Mouse (Mus musculus) kidney, postnatal 36 days (tissue): ENCODE data around the gene Abtb1.

Experiments used
- DNase-seq, 2 experiments: peaks; one replicate each; pipeline ENCODE4 v3.0.0; 2021 to 2022; ENCODE audit warnings: mixed read lengths in 2 of 2

The Abtb1 gene

GRCm38 (mm10) chr6:88854509-88854908 lies 12.7 kb upstream of the Abtb1 start:
- DNase-seq = no peak

- DNase-seq = no peak
Measured at GRCm38 (mm10) chr6:88850034-88850433, 8.2 kb upstream of the Abtb1 start.

DNA sequence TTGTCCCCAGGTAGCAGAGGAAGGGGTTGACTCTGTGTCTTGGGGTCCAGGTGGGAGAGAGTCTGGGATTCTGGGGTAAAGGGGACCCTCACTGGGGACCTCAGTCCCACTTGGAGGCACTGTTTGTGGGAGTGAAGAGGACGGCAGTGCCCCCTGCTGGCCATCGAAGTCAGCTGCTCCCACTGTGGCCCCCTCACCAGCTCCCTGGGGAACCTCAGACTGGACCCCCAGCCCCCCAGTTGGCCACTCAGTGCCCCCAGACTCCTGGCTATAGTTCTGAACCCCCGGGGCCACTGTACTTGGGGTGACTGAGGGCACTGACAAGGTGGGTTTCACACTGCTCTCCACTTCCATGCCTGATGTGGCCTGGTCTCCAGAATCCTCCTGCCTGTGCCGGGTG lies 7.5 kb upstream of the Abtb1 start:
- DNase-seq = peak in 1 of 2 experiments; percentile 68

DNA sequence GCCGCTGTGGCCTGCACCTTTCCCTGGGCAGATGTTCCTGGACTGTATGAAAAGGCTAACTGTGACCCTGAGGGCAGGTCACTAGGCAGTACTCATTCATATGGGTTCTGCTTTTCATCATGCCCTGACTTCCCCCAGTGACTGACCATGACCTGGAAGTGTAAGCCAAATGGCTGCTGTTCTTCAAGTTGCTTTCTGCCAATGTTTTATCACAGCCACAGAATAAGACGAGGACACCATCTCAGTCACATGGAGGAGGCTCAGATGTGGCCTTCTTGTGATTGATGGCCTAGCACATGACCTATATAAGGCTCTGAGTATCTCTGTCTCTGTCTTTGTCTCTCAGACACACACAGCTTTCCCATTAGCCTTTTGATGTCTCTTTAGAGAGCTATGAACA lies 5.8 kb upstream of the Abtb1 start:
- DNase-seq = no peak

GRCm38 (mm10) chr6:88844901-88845565 lies 3.2 kb upstream of the Abtb1 start:
- DNase-seq = no peak

GRCm38 (mm10) chr6:88843781-88844725 lies 2.3 kb upstream of the Abtb1 start:
- DNase-seq = no peak

DNA sequence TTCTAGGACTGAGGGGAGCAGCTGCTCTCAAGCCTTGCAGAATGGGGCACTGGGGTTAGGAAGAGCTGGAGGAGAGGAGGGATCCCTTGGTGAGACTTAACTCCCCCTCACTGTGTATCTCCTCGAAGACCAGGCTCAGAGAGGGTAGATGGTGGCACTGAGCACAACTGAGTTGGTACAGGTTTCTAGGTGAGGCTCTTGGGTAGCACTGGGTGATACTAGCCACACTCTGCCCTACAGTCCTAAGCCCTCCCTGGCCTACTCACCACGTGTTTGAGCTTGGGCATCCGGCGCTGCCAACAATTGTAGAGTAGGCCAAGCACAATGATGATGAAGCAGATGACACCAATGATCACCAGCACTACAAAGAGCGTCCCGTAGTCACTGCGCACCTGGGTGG lies 1.5 kb upstream of the Abtb1 start:
- DNase-seq = no peak

- DNase-seq = peak in 1 of 2 experiments; percentile 25
Measured at GRCm38 (mm10) chr6:88842731-88843151, 957 bp upstream of the Abtb1 start.

GRCm38 (mm10) chr6:88841514-88841780 lies 337 bp downstream of the Abtb1 start:
- DNase-seq = no peak

- no peak for DNase-seq
Measured at GRCm38 (mm10) chr6:88840791-88841513, 832 bp downstream of the Abtb1 start.

- no peak for DNase-seq
Measured at GRCm38 (mm10) chr6:88840211-88840610, 1.6 kb downstream of the Abtb1 start.

GRCm38 (mm10) chr6:88839135-88839970 lies 2.4 kb downstream of the Abtb1 start:
- no peak for DNase-seq

DNA sequence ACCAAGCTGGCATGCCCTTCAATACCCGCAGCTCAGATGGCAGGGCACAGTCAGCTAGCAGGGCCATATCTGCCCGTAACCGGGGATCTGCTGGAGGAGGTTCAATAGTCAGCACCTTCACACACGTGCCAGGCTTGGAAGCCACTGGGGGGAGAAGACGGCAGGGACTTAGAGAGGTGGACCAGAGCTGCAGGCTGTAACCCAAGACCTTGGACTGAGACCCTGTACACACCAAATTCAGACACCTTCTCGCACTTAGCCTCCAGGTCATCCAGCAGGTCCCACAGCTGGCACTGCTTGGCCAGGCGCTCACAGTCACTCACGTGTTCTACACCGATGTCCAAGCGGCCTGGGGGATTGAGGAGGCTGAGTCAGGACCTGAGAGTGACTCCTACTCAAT lies 3.2 kb downstream of the Abtb1 start:
- DNase-seq = no peak

DNA sequence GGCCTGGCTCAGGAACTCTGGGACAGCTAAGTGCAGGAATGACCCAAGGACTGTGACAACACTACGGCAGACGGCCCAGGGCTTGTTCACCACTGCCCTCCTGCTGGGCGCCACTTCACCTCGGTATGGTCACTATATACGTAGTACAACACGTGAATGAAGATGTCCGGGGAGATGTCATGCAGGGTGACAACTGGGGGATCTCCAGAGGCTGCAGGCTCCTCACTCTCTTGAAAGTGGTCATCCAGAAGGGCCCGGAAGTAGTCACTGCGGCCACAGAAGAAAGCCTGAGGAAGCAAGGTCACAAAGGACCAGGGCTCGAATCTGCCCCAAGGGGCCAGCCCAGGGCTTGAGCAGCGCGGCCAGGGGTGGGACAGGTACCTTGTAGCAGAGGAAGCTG lies 3.8 kb downstream of the Abtb1 start:
- no peak for DNase-seq

GRCm38 (mm10) chr6:88836178-88836819 lies 5.5 kb downstream of the Abtb1 start:
- DNase-seq = no peak

DNA sequence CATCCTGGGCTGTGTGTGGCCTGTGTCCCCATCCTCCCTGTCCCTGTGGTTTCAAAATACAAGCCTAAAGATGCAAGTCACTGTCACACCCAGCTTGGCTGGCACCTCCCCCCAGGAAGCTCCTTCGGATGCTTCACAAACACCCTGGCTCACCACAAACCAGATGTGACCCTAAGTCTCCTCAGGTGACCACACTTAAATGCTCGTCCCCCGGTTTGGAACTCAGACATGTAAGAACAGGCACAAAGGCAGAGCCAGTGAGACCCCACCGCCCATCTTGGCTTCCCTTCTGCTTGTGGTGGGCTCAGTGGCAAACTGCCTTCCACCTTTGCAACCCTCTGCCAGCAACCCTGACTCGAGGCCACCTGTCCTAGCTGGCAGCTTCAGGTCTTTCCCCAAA lies 6.7 kb downstream of the Abtb1 start:
- no peak for DNase-seq

DNA sequence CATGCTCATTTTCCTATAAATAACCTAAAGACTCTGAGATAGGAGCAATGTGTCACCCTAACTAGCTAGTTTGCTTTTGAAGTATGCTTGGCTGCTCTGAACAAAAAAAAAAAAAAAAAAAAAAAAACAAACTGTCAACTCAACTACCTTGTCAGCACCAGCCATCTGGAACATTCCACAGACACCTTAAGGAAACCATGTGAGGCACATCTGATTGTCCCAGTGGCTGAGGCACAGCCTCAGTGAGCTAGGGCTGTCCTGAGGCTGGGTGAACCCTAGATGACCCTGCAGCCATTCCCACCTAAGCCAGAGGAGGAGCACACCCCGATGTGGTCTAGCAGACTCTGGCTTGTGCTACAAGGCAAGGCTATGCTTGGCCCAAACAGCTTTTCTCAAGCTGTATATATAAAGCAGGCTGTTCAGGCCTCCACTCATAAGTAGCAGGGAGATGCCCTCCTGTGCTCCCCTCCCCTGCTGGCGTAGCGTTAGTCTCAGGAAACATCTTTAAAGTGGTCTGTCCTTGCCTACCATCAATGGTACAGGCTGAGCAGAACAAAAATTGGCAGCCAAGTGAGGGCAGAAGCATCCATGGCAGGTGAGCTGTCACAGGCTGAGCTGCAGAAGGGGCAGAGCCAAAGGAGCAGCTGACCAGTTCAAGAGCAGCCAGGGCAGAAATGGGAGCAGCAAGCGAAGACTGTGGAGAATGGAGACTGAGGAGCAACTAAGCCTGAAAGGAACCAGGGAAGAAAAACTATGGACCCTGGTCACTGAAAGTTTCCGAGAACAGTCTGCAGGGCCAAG lies 8.2 kb downstream of the Abtb1 start:
- peak in 1 of 2 experiments; percentile 32 for DNase-seq

- DNase-seq = no peak
Measured at GRCm38 (mm10) chr6:88832663-88833062, 9.1 kb downstream of the Abtb1 start.

- peak; percentile 58 to 81 for DNase-seq
Measured at GRCm38 (mm10) chr6:88831456-88831855, 10.3 kb downstream of the Abtb1 start.

- DNase-seq = peak; percentile 38 to 51
Measured at GRCm38 (mm10) chr6:88830112-88830702, 11.6 kb downstream of the Abtb1 start.

DNA sequence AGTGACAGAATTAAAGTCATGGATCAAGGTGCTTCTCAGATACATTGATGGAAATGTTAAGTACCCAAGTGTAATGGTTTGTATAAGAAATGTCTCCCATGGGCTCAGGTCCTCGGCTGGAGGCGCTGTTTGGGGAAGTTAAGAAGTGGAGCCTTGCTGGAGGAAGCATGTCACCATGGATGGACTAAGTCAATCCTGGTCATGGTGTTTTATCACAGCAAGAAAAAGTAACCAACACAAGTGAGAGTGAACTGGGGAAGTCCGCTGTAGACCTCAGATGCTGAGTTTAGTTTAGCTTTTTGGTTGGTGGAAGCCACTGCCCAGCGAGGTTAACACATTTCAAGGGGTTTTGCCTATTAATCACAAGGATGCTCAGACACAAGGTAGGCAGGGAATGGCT lies 12.2 kb downstream of the Abtb1 start:
- DNase-seq = no peak
